Mouse (Mus musculus): ENCODE results near the gene Scgb2b3.

Scgb2b3 gene

GRCm38 (mm10) chr7:31362022-31362560 lies at the start of gene Scgb2b3:
TSS of gene Scgb2b3 (minus strand) at chr7:31362072.
- DNase-seq: no peak

- DNase-seq: no peak
Observed at GRCm38 (mm10) chr7:31375292-31375691, 13.4 kb upstream of the Scgb2b3 start, which contains the start of gene Scgb1b3. TSS of gene Scgb1b3 (plus strand) at chr7:31375592.

Measured in thymus, postnatal 14 days (tissue).